Mouse (Mus musculus) mature B cell (primary cell): ENCODE measurements at regions not wholly inside any gene's neighbourhood (a gene's known extent, or its start where the extent isn't known, plus 50 kb on each side); places are given as distances from the start of the nearest gene placed in this dataset.

ENCODE experiments used
- in situ Hi-C: fragments of 300-500 bp; cut with MboI; formaldehyde crosslinking; loops from 2 replicates; pipeline ENCODE4 v1.14.3; 2019

DNA sequence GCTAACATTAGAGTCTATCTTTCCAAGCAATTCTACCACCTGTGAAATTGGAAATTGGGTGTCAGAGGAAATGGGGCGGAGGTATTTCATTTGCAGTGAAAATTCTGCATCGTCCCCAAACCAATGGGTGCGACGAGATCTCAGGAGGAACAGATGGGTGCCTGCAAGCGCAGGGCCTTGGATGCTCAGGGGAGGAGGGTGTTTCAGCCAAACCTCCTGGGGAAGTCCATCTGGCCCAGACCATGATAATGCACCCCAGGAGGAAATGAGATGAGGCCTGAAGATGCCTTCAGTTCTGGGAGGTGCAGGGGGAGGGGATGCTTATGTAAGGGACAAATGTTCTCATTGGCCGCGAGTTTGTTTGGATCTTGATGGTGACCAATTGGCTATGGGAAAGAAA lies 205.9 kb upstream of the Dynlrb2 start:
- in situ Hi-C loops, result no loop called here

- in situ Hi-C loops, result no loop called here
Measured at GRCm38 (mm10) chr8:116290671-116291245, 214.0 kb upstream of the Dynlrb2 start.

DNA sequence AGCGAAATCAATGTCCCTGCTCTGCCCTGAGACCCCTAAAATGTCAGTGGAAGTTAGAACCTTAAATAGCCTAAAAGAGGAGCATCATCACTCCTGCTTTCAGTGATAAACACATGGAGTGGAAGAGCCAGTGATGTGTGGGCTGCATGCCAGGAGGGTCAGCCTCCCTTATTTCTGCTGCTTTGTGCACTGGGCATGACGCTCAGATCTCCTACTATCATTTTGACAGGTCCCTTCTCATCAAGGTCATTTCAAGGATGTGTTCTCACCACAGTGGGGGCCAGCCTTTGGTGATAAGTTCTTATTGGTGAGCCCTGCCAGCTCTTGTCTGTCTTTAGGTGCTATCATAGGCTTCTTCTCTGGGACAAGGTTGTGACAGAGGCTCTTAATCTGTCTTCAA lies 215.5 kb upstream of the Dynlrb2 start:
- in situ Hi-C loops, result no loop called here

DNA sequence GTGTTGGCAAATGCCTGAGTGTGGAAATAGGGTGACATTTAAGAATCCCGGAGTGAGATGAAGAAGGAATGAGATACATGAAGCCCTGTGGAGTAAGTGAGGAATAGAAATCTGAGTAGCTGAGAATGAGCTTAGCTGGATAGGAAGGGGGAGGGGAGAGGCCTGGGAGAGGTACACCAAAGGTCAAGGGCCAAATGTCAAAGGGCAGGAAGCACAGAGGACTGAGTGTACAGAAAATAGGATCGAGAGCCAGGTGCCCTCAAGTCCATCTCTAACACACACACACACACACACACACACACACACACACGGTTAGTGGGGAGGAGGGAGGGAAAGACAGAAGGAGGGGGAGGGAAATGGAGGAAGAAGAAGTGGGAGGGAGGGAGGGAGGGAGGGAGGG lies 220.8 kb upstream of the Dynlrb2 start:
- in situ Hi-C loops, result no loop called here

DNA sequence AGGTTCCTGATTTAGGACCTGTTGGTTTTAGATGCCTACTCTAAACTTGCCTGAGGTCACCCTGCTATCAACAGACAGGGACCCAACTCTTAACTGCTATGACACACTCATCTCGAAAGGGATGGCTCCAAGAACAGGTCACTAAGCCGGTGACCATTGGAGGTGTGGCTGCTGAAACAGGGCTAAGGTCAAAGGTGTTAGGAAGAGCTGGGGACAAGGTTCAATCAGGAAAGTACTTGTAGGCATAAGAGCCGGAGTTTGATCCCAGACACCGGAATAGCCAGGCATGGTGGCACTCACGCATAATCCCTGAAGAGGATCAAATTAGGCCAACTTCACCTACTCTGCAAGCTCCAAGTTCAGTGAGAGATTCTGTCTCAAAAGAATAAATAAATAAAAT lies 222.4 kb upstream of the Dynlrb2 start:
- in situ Hi-C loops, result no loop called here

- in situ Hi-C loops, result no loop called here
Measured at GRCm38 (mm10) chr8:116275014-116275413, 229.8 kb upstream of the Dynlrb2 start.

- in situ Hi-C loops, result no loop called here
Measured at GRCm38 (mm10) chr8:116271238-116271637, 233.5 kb upstream of the Dynlrb2 start.

- in situ Hi-C loops, result no loop called here
Measured at GRCm38 (mm10) chr8:116269393-116269792, 235.4 kb upstream of the Dynlrb2 start.

DNA sequence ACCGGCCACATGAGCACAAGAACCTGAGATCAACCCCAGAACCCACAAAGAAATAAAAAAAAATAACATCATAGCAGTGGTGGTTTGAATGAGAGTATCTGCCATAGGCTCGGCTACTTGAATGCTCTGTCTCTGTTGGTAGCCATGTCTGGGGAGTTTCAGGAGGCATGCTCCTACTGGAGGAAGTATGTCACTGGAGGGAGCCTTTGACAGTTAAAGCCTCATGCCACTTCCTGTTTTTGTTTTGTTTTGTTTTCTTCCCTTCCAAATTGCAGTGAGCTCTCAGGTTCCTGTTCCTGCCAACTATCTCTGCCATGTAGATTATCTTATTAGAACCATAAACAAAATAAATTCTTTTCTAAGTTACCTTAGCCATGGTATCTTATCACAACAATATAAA lies 236.1 kb upstream of the Dynlrb2 start:
- in situ Hi-C loops, result no loop called here

GRCm38 (mm10) chr8:116268161-116268560 lies 236.6 kb upstream of the Dynlrb2 start:
- in situ Hi-C loops, result no loop called here

DNA sequence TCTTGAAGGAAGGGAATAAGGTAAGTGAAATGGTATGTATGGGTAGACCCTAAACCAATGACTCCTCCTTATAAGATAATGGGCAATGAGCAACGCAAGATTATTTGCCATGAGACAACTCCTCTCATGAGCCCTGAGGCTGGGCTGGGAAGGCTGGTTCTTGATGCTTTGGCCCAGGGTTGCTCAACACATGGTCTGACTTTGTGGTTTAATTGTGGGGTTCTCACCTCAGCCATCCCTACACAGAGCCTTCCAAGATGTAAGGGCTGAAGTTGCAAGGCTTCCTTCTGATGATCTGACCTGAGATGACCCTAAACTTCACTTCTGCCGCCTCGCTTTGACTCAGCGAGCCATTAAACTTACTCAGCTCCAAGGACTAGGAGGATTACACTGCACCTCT lies 237.8 kb upstream of the Dynlrb2 start:
- in situ Hi-C loops, result no loop called here

DNA sequence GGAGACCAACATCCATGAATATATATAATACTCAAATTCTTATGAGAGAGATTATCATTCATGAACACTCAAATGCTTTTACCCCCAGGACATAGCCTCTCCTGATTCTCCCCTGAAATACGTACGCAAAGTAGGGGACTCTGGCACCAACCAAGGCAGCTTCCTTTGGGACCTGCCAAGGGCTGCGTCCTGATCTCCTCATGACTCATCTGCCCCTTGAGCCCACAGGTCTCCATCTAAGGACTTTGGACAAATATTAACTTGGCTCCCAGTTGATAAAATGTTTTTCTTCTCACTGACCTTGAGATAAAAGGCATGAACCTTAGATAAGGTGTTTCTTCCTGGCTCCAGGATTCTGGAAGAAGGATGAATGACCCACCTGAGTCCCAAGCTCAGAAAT lies 239.2 kb upstream of the Dynlrb2 start:
- in situ Hi-C loops, result no loop called here

GRCm38 (mm10) chr8:116264078-116264477 lies 240.7 kb upstream of the Dynlrb2 start:
- in situ Hi-C loops, result no loop called here

- in situ Hi-C loops, result no loop called here
Measured at GRCm38 (mm10) chr8:116261286-116261685, 243.5 kb upstream of the Dynlrb2 start.

- in situ Hi-C loops, result no loop called here
Measured at GRCm38 (mm10) chr8:116255398-116255797, 249.4 kb upstream of the Dynlrb2 start.

DNA sequence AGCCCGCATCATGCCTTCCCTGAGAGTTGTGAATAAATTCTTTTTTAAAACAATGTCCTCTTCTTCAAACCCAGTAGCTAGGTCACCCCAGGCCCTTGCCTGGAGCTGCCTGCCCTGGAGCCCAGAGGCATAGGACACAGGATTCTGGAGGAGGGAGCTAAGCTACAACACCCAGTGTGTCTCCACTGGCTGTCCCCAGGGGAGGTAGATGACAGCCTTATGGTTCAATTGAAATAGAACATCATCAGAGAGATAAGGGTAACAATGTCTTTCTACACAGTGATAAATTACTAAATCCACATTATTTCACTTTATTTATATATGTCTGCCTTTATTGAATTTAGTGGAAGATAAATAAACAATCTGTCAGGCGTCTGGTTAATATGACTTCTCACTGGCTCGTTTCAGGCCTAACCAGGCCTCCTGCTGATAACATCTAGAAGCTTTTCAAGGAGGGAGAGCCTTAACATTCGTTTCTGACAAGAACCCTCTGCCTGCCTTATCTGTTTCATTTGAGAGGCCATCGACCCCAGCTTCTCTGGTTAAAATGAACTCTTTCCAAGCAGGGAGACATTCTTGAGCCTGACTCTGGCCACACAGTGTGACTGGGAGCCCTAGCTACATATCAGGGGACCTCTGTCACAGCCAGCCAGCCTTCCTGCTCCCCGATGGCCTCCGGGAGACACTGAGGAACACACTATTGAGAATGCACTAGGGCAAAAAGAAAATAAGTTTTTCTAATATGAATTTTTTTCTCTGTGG lies 252.1 kb upstream of the Dynlrb2 start:
- in situ Hi-C loops, result no loop called here

DNA sequence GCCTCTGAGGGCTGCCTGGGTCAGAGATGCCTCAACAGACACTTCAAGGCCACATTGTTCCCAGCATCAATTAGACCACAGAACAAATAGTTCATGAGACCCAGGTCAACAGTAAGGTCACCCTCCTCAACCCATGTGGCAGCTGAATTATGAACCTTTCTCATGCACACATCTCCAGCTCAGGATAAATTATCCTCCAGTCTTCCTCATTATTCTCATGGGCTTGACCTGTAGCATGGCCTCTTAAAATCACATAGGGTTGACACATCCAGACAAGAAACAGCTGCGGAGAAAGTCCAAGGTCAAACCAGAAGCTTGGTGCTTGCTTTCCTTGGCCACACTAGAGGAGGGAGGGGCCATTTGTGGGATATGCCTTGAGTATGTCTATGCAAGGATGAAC lies 256.4 kb upstream of the Dynlrb2 start:
- in situ Hi-C loops, result no loop called here

DNA sequence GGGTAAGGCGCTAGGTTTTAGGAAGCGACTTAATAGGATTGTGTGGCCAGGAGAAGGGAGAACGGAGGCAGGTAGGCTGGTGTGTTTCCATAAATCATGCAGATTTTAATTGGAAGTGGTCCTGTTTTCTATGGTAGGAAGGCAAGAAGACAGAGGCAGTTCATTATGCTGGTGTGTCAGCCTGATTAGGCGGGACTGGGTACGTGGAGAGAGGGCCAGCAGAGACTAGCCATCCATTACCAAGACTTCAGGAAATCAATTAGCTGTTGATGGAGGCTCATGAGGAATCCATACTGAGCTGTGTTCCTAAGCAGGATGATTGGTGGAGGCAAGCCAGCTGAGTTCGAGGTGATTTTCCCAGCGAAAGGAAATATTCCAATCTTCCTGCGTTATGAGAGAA lies 261.3 kb upstream of the Dynlrb2 start:
- in situ Hi-C loops, result no loop called here

DNA sequence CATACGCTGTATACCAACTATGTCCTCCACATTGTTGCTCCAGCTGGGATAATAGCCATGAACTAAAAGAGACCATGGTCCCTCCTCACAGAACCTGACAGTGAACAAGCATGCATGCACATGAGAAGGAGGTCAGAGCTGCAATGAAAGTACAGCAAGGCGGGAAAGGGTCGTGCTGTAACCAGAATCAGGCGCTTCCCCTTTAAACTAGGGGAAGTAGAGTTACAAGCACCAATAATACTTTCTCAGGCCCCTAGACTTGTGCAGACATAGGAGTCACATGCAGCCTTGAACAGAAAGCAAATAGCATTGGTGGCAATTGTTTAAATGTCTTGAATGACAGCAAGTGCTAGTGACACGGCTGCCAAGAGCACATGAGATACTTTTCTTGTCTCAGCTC lies 261.8 kb upstream of the Dynlrb2 start:
- in situ Hi-C loops, result no loop called here

DNA sequence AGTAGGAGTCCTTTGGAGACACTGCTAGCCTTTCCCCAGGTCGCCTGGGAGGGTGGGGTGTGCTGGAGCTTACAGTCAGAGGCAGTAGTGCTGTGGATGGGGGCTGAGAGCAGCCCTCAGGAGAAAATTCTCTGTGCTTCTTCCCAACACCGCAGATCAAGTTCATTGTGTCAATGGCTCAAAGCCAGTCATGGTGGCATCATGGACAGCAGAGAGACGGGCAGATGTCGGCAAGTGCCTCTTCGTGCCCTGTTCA lies 262.9 kb upstream of the Dynlrb2 start:
- in situ Hi-C loops, result no loop called here

- in situ Hi-C loops, result no loop called here
Measured at GRCm38 (mm10) chr8:116241146-116241986, 263.4 kb upstream of the Dynlrb2 start.

DNA sequence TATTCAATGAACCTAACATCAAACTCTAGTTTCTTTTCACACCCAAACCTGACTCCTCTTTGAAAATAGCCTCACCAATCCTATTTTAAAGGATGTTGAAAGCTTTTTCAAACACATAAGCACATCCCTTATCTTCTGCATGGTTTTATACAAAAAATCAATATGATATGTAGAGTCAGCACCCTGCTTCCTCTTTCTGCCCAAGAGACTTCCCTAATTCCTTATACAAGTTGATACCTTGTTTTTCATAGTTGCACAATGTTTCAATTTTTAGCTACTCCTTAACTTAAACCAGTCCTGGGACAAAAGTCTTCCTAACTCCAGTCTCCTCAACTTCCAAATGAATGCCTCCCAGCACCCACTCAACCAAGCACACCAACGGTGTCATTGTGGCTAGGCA lies 266.1 kb upstream of the Dynlrb2 start:
- in situ Hi-C loops, result no loop called here

DNA sequence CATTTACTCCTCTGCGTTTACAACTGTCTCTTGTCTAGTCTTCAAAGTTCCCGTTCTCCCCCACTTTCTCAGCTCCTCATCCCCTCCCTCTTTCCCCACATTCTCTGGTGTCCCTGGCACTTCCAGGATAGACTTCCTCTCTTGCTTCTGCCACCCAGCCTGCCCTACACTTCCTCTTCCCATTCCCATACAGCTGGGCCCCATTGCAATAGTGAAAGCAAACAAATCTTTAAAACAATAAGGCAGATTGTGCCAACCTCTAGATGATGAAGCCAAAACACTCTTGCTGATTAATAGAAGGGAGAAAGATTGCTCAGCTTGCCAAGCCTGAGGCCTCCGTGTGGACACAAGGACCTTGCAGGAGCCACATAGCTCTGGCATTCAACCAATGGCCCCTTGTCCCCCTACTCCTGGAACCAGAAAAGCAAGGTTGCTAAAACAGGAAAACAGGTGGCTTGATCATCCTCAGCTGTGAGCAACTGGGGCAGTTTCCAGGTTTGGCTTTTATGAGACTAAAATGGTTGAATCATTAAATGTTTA lies 267.1 kb upstream of the Dynlrb2 start:
- in situ Hi-C loops, result no loop called here
